Mouse (Mus musculus) ES-Bruce4 (cell line): ENCODE results near the gene Zfp423. TPM values are rescaled to one million over a fixed set of nuclear protein-coding genes. Genes with fewer than 3 reads are reported as not detected.

Experiments used
- H3K27ac ChIP-seq: 2 replicates; pipeline ENCODE4 v1.5.1; 2012; ENCODE audit warnings: low read length, inconsistent platforms; ENCODE audit not compliant: insufficient read depth
- H3K27me3 ChIP-seq: 2 replicates; pipeline ENCODE4 v1.6.1; 2012; ENCODE audit warnings: mild to moderate bottlenecking, low read length, inconsistent platforms; ENCODE audit not compliant: control insufficient read depth, poor library complexity, insufficient read depth, severe bottlenecking
- H3K36me3 ChIP-seq: 2 replicates; pipeline ENCODE4 v1.6.1; 2012; ENCODE audit warnings: inconsistent platforms, mild to moderate bottlenecking, low read length, moderate library complexity; ENCODE audit not compliant: control insufficient read depth, poor library complexity, insufficient read depth, severe bottlenecking
- H3K4me1 ChIP-seq: one replicate; pipeline ENCODE4 v1.8.1; 2011; ENCODE audit warnings: low read length; ENCODE audit not compliant: control insufficient read depth, insufficient read depth
- H3K4me3 ChIP-seq: 2 replicates; pipeline ENCODE4 v1.5.1; 2011; ENCODE audit warnings: low read depth, mild to moderate bottlenecking, low read length
- H3K9ac ChIP-seq: 2 replicates; pipeline ENCODE4 v1.6.1; 2012; ENCODE audit warnings: low read depth, mild to moderate bottlenecking, inconsistent platforms; ENCODE audit not compliant: poor library complexity, severe bottlenecking
- H3K9me3 ChIP-seq: replicated peaks from 2 replicates; pipeline ENCODE4 v1.6.1; 2012; ENCODE audit warnings: mild to moderate bottlenecking, low read length, inconsistent platforms; ENCODE audit not compliant: control insufficient read depth, poor library complexity, insufficient read depth, severe bottlenecking
- CTCF ChIP-seq: IDR thresholded peaks from one replicate; pipeline ENCODE4 v1.8.1; 2011; ENCODE audit warnings: low read depth, low read length
- EP300 ChIP-seq: IDR thresholded peaks from 2 replicates; pipeline ENCODE4 v1.6.1; 2011; ENCODE audit warnings: low read depth, low read length; ENCODE audit not compliant: insufficient read depth
- POLR2A ChIP-seq: IDR thresholded peaks from one replicate; pipeline ENCODE4 v1.8.1; 2011; ENCODE audit warnings: low read length; ENCODE audit not compliant: insufficient read depth
- polyA plus RNA-seq: library from polyadenylated mRNA; stranded (reverse); fragments of >200 nt; gene quantifications from 2 replicates; pipeline ENCODE4 v1.2.4, GENCODE M21; 2011; ENCODE audit warnings: low read depth; ENCODE audit not compliant: missing spikeins, insufficient read depth, insufficient read length

Gene Zfp423
- polyA plus RNA-seq, 1 experiment: 14.4 TPM

GRCm38 (mm10) chr8:87702790-87703311 lies 256.5 kb downstream of the Zfp423 start:
- Histone ChIP-seq H3K4me3 (no peak overlapping the region), H3K27ac (no peak overlapping the region), H3K9me3 (no peaks in the 10 kb centered on the region), H3K4me1 (peaks cover 4% of the 10 kb centered on the region), H3K9ac (no peak overlapping the region), H3K36me3 (no peaks in the 10 kb centered on the region), H3K27me3 (no peaks in the 10 kb centered on the region)
- TF ChIP-seq POLR2A (no peak), CTCF (no peak), EP300 (no peak)

GRCm38 (mm10) chr8:87702051-87702521 lies 257.3 kb downstream of the Zfp423 start:
- H3K36me3 ChIP-seq: no peaks in the 10 kb centered on the region
- H3K27me3 ChIP-seq: no peaks in the 10 kb centered on the region
- TF ChIP-seq CTCF (no peak), EP300 (no peak), POLR2A (no peak)
- no peak overlapping the region for H3K9ac ChIP-seq
- H3K9me3 ChIP-seq: no peaks in the 10 kb centered on the region
- H3K27ac ChIP-seq: no peak overlapping the region
- peaks cover 4% of the 10 kb centered on the region for H3K4me1 ChIP-seq
- no peak overlapping the region for H3K4me3 ChIP-seq

- H3K4me1 ChIP-seq: peaks cover 4% of the 10 kb centered on the region
- H3K9ac ChIP-seq: no peak overlapping the region
- H3K36me3 ChIP-seq: no peaks in the 10 kb centered on the region
- H3K4me3 ChIP-seq: no peak overlapping the region
- no peaks in the 10 kb centered on the region for H3K27me3 ChIP-seq
- H3K9me3 ChIP-seq: no peaks in the 10 kb centered on the region
- TF ChIP-seq EP300 (no peak), POLR2A (no peak), CTCF (no peak)
- H3K27ac ChIP-seq: no peak overlapping the region
Measured at GRCm38 (mm10) chr8:87701583-87701982, 257.8 kb downstream of the Zfp423 start.

- peaks cover 4% of the 10 kb centered on the region for H3K4me1 ChIP-seq
- no peaks in the 10 kb centered on the region for H3K36me3 ChIP-seq
- TF ChIP-seq POLR2A: no peak
- TF ChIP-seq EP300: no peak
- no peak for TF ChIP-seq CTCF
- no peak overlapping the region for H3K9ac ChIP-seq
- H3K4me3 ChIP-seq: no peak overlapping the region
- no peaks in the 10 kb centered on the region for H3K27me3 ChIP-seq
- no peak overlapping the region for H3K27ac ChIP-seq
- no peaks in the 10 kb centered on the region for H3K9me3 ChIP-seq
Measured at GRCm38 (mm10) chr8:87700321-87700720, 259.1 kb downstream of the Zfp423 start.

GRCm38 (mm10) chr8:87697127-87697526 lies 262.3 kb downstream of the Zfp423 start:
- TF ChIP-seq POLR2A (no peak), CTCF (no peak), EP300 (no peak)
- H3K9ac ChIP-seq: no peak overlapping the region
- no peak overlapping the region for H3K27ac ChIP-seq
- H3K27me3 ChIP-seq: no peaks in the 10 kb centered on the region
- H3K36me3 ChIP-seq: no peaks in the 10 kb centered on the region
- H3K4me3 ChIP-seq: no peak overlapping the region
- H3K4me1 ChIP-seq: peaks cover 10% of the 10 kb centered on the region
- no peaks in the 10 kb centered on the region for H3K9me3 ChIP-seq

- Histone ChIP-seq H3K4me1 (peaks cover 10% of the 10 kb centered on the region), H3K4me3 (no peak overlapping the region), H3K36me3 (no peaks in the 10 kb centered on the region), H3K27me3 (no peaks in the 10 kb centered on the region), H3K9ac (no peak overlapping the region), H3K27ac (peak overlapping the region; percentile 10; the same call in 1 of the 2 replicates), H3K9me3 (no peaks in the 10 kb centered on the region)
- TF ChIP-seq EP300 (peak; percentile 77; the same call in 1 of the 2 replicates), POLR2A (no peak), CTCF (no peak)
Measured at GRCm38 (mm10) chr8:87693741-87694140, 265.7 kb downstream of the Zfp423 start.
